Mouse (Mus musculus): ENCODE measurements around the gene Slc4a4. TPM values are rescaled to one million over a fixed set of nuclear protein-coding genes. Genes with fewer than 3 reads are reported as not detected.

Gene Slc4a4
- polyA plus RNA-seq, 1 experiment from 2014 or later: 26.1 TPM

- H3K4me3 ChIP-seq (replicated peaks; ENCODE audit: low read depth, low read length): no peak overlapping the region
- DNase-seq (ENCODE audit: low spot score): no peak
- ATAC-seq (replicated peaks; ENCODE audit: low FRiP score, low read depth): no peak
- TF ChIP-seq CTCF (IDR thresholded peaks at IDR 0.05; ENCODE audit: low read depth): peak; percentile 31
- no peaks in the 10 kb centered on the region for H3K9me3 ChIP-seq (replicated peaks; ENCODE audit: low read length)
- H3K4me1 ChIP-seq (replicated peaks; ENCODE audit: insufficient read depth, low read length): no peaks in the 10 kb centered on the region
- H3K27me3 ChIP-seq (ENCODE audit: insufficient read depth, low read length): no peaks in the 10 kb centered on the region
- no peak overlapping the region for H3K4me2 ChIP-seq (ENCODE audit: low read length)
- 96% methylated on average over 3 of the region's 3 CpGs for WGBS
- H3K27ac ChIP-seq: no peak overlapping the region
- H3K36me3 ChIP-seq (ENCODE audit: insufficient read depth, low read length): no peaks in the 10 kb centered on the region
- no peak overlapping the region for H3K9ac ChIP-seq (ENCODE audit: low read depth, low read length)
Observed at GRCm38 (mm10) chr5:88907615-88908014, 21.0 kb downstream of the Slc4a4 start.

- ATAC-seq (replicated peaks; ENCODE audit: low FRiP score, low read depth): no peak
- H3K9ac ChIP-seq (ENCODE audit: low read depth, low read length): no peak overlapping the region
- H3K4me2 ChIP-seq (ENCODE audit: low read length): no peak overlapping the region
- no peak for TF ChIP-seq CTCF (IDR thresholded peaks at IDR 0.05; ENCODE audit: low read depth)
- no peak overlapping the region for H3K4me3 ChIP-seq (replicated peaks; ENCODE audit: low read depth, low read length)
- H3K36me3 ChIP-seq (ENCODE audit: insufficient read depth, low read length): no peaks in the 10 kb centered on the region
- DNase-seq (ENCODE audit: low spot score): no peak
- no peaks in the 10 kb centered on the region for H3K9me3 ChIP-seq (replicated peaks; ENCODE audit: low read length)
- no peaks in the 10 kb centered on the region for H3K27me3 ChIP-seq (ENCODE audit: insufficient read depth, low read length)
- no peak overlapping the region for H3K27ac ChIP-seq
- H3K4me1 ChIP-seq (replicated peaks; ENCODE audit: insufficient read depth, low read length): no peaks in the 10 kb centered on the region
- WGBS: 81% methylated on average over 2 of the region's 2 CpGs
Observed at GRCm38 (mm10) chr5:88912629-88913028, 26.0 kb downstream of the Slc4a4 start.

- whole genome bisulfite sequencing: 89% methylated on average over 5 of the region's 5 CpGs
- TF ChIP-seq CTCF (IDR thresholded peaks at IDR 0.05; ENCODE audit: low read depth): no peak
Observed at GRCm38 (mm10) chr5:88915082-88915481, 28.5 kb downstream of the Slc4a4 start.

DNA sequence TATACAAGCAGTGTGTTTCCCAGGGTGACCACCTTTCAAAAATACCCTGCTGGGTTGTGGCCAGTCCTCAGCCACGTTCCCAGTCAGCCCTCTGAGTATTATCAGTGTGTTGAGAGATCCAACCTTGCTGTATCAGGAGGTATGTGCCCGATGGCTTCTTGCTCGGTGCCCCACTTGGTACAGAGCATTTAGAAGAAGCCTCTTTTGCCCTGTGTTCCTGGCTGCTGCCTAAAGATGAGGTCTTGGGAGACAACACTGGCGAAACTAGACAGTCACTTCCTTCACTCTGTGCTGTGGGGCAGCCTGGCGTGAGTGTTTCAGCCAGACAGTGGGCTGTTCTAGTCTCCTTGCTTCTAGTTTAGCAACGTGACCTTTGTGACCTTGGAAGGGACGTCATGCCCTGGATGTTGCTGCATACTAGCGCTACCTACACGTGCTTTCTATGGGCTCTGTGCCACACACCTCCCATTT, 29.9 kb downstream of the Slc4a4 start:
- H3K27ac ChIP-seq: no peak overlapping the region
- ATAC-seq (replicated peaks; ENCODE audit: low FRiP score, low read depth) (no peak), DNase-seq (ENCODE audit: low spot score) (no peak)
- no peaks in the 10 kb centered on the region for H3K36me3 ChIP-seq (ENCODE audit: insufficient read depth, low read length)
- H3K4me3 ChIP-seq (replicated peaks; ENCODE audit: low read depth, low read length): no peak overlapping the region
- H3K4me1 ChIP-seq (replicated peaks; ENCODE audit: insufficient read depth, low read length): no peaks in the 10 kb centered on the region
- H3K4me2 ChIP-seq (ENCODE audit: low read length): no peak overlapping the region
- WGBS: 63% methylated on average over 9 of the region's 9 CpGs
- H3K9ac ChIP-seq (ENCODE audit: low read depth, low read length): no peak overlapping the region
- no peaks in the 10 kb centered on the region for H3K9me3 ChIP-seq (replicated peaks; ENCODE audit: low read length)
- H3K27me3 ChIP-seq (ENCODE audit: insufficient read depth, low read length): no peaks in the 10 kb centered on the region
- no peak for TF ChIP-seq CTCF (IDR thresholded peaks at IDR 0.05; ENCODE audit: low read depth)

More at GRCm38 (mm10) chr5:88915082-88915481, 28.5 kb downstream of the Slc4a4 start:
- Histone ChIP-seq H3K27ac (no peak overlapping the region), H3K36me3 (ENCODE audit: insufficient read depth, low read length) (no peaks in the 10 kb centered on the region), H3K9me3 (replicated peaks; ENCODE audit: low read length) (no peaks in the 10 kb centered on the region), H3K4me2 (ENCODE audit: low read length) (no peak overlapping the region), H3K4me3 (replicated peaks; ENCODE audit: low read depth, low read length) (no peak overlapping the region), H3K27me3 (ENCODE audit: insufficient read depth, low read length) (no peaks in the 10 kb centered on the region), H3K9ac (ENCODE audit: low read depth, low read length) (no peak overlapping the region), H3K4me1 (replicated peaks; ENCODE audit: insufficient read depth, low read length) (no peaks in the 10 kb centered on the region)
- DNase-seq (ENCODE audit: low spot score) (no peak), ATAC-seq (replicated peaks; ENCODE audit: low FRiP score, low read depth) (no peak)

DNA sequence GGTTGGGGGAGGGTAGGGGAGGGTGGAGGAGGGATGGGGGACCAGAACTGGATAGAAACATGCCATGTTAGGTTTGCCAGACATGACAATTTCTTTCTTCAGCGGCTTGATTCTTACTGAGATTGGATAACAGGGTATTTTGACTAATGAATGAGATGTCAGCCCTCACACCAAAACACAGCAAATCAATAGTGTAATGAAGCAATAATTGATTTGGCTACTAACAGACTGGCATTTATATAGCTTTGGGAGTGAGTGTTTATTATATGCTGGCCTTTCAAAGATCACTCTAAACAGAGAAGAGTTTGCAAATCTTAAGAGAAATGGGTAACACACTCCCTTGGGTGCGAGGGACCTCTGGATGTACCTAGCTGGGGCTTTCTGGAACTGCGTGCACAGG, 30.6 kb downstream of the Slc4a4 start:
- Histone ChIP-seq H3K27me3 (ENCODE audit: insufficient read depth, low read length) (no peaks in the 10 kb centered on the region), H3K36me3 (ENCODE audit: insufficient read depth, low read length) (no peaks in the 10 kb centered on the region), H3K4me3 (replicated peaks; ENCODE audit: low read depth, low read length) (no peak overlapping the region), H3K27ac (no peak overlapping the region), H3K9ac (ENCODE audit: low read depth, low read length) (no peak overlapping the region), H3K4me2 (ENCODE audit: low read length) (no peak overlapping the region), H3K4me1 (replicated peaks; ENCODE audit: insufficient read depth, low read length) (no peaks in the 10 kb centered on the region), H3K9me3 (replicated peaks; ENCODE audit: low read length) (no peaks in the 10 kb centered on the region)
- TF ChIP-seq CTCF (IDR thresholded peaks at IDR 0.05; ENCODE audit: low read depth): no peak
- whole genome bisulfite sequencing: 76% methylated on average over 3 of the region's 3 CpGs
- DNase-seq (ENCODE audit: low spot score): no peak
- no peak for ATAC-seq (replicated peaks; ENCODE audit: low FRiP score, low read depth)

GRCm38 (mm10) chr5:88917630-88918029, 31.0 kb downstream of the Slc4a4 start:
- 68% methylated on average over 10 of the region's 10 CpGs for WGBS
- no peak for TF ChIP-seq CTCF (IDR thresholded peaks at IDR 0.05; ENCODE audit: low read depth)
- no peaks in the 10 kb centered on the region for H3K4me1 ChIP-seq (replicated peaks; ENCODE audit: insufficient read depth, low read length)
- DNase-seq (ENCODE audit: low spot score) (no peak), ATAC-seq (replicated peaks; ENCODE audit: low FRiP score, low read depth) (no peak)
- H3K27me3 ChIP-seq (ENCODE audit: insufficient read depth, low read length): no peaks in the 10 kb centered on the region
- H3K27ac ChIP-seq: no peak overlapping the region
- no peaks in the 10 kb centered on the region for H3K9me3 ChIP-seq (replicated peaks; ENCODE audit: low read length)
- no peak overlapping the region for H3K9ac ChIP-seq (ENCODE audit: low read depth, low read length)
- H3K36me3 ChIP-seq (ENCODE audit: insufficient read depth, low read length): no peaks in the 10 kb centered on the region
- no peak overlapping the region for H3K4me2 ChIP-seq (ENCODE audit: low read length)
- H3K4me3 ChIP-seq (replicated peaks; ENCODE audit: low read depth, low read length): no peak overlapping the region

- 57% methylated on average over 9 of the region's 9 CpGs for WGBS
- DNase-seq (ENCODE audit: low spot score) (peak; percentile 70), ATAC-seq (replicated peaks; ENCODE audit: low FRiP score, low read depth) (no peak)
- TF ChIP-seq CTCF (IDR thresholded peaks at IDR 0.05; ENCODE audit: low read depth): no peak
- H3K36me3 ChIP-seq (ENCODE audit: insufficient read depth, low read length): no peaks in the 10 kb centered on the region
- no peaks in the 10 kb centered on the region for H3K27me3 ChIP-seq (ENCODE audit: insufficient read depth, low read length)
- H3K27ac ChIP-seq: no peak overlapping the region
- no peaks in the 10 kb centered on the region for H3K4me1 ChIP-seq (replicated peaks; ENCODE audit: insufficient read depth, low read length)
- H3K9ac ChIP-seq (ENCODE audit: low read depth, low read length): no peak overlapping the region
- H3K4me3 ChIP-seq (replicated peaks; ENCODE audit: low read depth, low read length): no peak overlapping the region
- H3K4me2 ChIP-seq (ENCODE audit: low read length): no peak overlapping the region
- no peaks in the 10 kb centered on the region for H3K9me3 ChIP-seq (replicated peaks; ENCODE audit: low read length)
Observed at GRCm38 (mm10) chr5:88918538-88918937, 31.9 kb downstream of the Slc4a4 start.

All from kidney, postnatal 0 days (tissue).